Comparison of ENCODE assay signal across 10 mouse cellular contexts in the genomic region with DNA sequence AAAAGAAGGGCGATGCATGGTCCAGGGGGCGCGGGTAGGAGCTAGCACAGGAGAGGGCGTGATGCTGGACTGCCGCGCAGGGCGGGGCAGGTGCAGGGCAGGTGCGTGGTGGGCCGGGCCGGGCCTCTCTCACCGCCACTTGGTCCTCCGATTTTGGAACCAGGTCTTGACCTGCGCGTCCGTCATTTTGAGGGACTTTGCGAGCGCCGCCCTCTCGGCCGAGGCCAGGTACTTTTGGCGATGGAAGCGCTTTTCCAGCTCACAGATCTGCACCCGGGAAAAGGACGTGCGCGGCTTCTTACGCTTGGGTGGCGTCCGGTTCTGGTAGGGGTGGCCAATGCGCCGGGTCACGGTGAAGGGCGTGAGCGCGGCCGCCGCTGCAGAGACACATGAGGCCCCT. TPM values are rescaled to one million over a fixed set of nuclear protein-coding genes. Genes with fewer than 3 reads are reported as not detected.
DNase-seq lines count a peak whose midpoint lies in the region; ATAC-seq and TF ChIP-seq lines count a peak whose summit lies in the region.
"Had no signal": no experiment of that assay in that cellular context is flagged by ENCODE, and none has a peak within 500 bp of the region (broad histone marks: within the 10 kb centered on the region; RNA-seq: fewer than 3 reads in every experiment).

No protein-coding gene starts in this region.

- TF ChIP-seq CTCF in heart, adult 2 months (IDR thresholded peaks at IDR 0.05): peak; percentile 33
- TF ChIP-seq CTCF in E14TG2a.4 (conservative IDR thresholded peaks at IDR 0.05; ENCODE audit: low read length): 0 out of 2 replicates have a peak, but pooled peaks have one; percentile 5

- peaks cover 4% of the 10 kb centered on the region; the same call in 1 of the 2 replicates for H3K9me3 ChIP-seq in heart, embryonic 10.5 days
- H3K9me3 ChIP-seq in E14TG2a.4 (ENCODE audit: low read length): peaks cover 12% of the 10 kb centered on the region
- peaks cover 5% of the 10 kb centered on the region; the same call in 1 of the 2 replicates for H3K9me3 ChIP-seq in hindbrain, embryonic 16.5 days (ENCODE audit: control insufficient read depth, low read length)

- H3K4me3 ChIP-seq in heart, adult 2 months: no peak overlapping the region
- no peak overlapping the region for H3K4me3 ChIP-seq in heart, embryonic 10.5 days
- H3K4me3 ChIP-seq in E14TG2a.4 (replicated peaks; ENCODE audit: low read length): peak overlapping the region; percentile 79
- peak overlapping the region; percentile 43 for H3K4me3 ChIP-seq in hindbrain, embryonic 16.5 days (ENCODE audit: low read length)
- H3K4me3 ChIP-seq: megakaryocyte, embryonic 14.5 days had no signal

- no peak for TF ChIP-seq POLR2A in heart, adult 2 months (IDR thresholded peaks at IDR 0.05; ENCODE audit: insufficient read depth, low read depth, low read length)

- H3K4me1 ChIP-seq in heart, adult 2 months (ENCODE audit: control insufficient read depth, insufficient read depth, low read length): no peaks in the 10 kb centered on the region
- H3K4me1 ChIP-seq in heart, embryonic 10.5 days: peaks cover 25% of the 10 kb centered on the region
- H3K4me1 ChIP-seq in E14TG2a.4 (replicated peaks; ENCODE audit: low read depth, low read length): peaks cover 70% of the 10 kb centered on the region
- H3K4me1 ChIP-seq in hindbrain, embryonic 16.5 days (ENCODE audit: control insufficient read depth, insufficient read depth, low read depth, low read length): peaks cover 9% of the 10 kb centered on the region

- peaks cover 63% of the 10 kb centered on the region for H3K27me3 ChIP-seq in heart, adult 2 months (ENCODE audit: control insufficient read depth, insufficient read depth, low read length)
- H3K27me3 ChIP-seq in heart, embryonic 10.5 days (ENCODE audit: insufficient read depth, poor library complexity, severe bottlenecking): peaks cover 100% of the 10 kb centered on the region
- H3K27me3 ChIP-seq in E14TG2a.4 (ENCODE audit: insufficient read depth, low read length): peaks cover 99% of the 10 kb centered on the region
- H3K27me3 ChIP-seq in hindbrain, embryonic 16.5 days (replicated peaks; ENCODE audit: control insufficient read depth, insufficient read depth, low read length): peaks cover 54% of the 10 kb centered on the region

- intact Hi-C loops in heart, adult 2 months (cut with DNase I): loop anchor here (2.0 kb wide), 1 partner anchor 39 kb away; a partner anchor contains a TSS

- no peak overlapping the region for H3K27ac ChIP-seq in heart, adult 2 months
- no peak overlapping the region for H3K27ac ChIP-seq in heart, embryonic 10.5 days
- peak overlapping the region; percentile 76 for H3K27ac ChIP-seq in hindbrain, embryonic 16.5 days (ENCODE audit: low read depth, low read length)

- ATAC-seq in hindbrain, embryonic 16.5 days: peak; percentile 9; the same call in 1 of the 2 replicates
- no peak for ATAC-seq in frontal cortex, adult (ENCODE audit: low TSS enrichment)

- no peak overlapping the region for H3K9ac ChIP-seq in heart, adult 2 months (ENCODE audit: low read depth, low read length)
- H3K9ac ChIP-seq in hindbrain, embryonic 16.5 days (ENCODE audit: low read depth, low read length): peak overlapping the region; percentile 57

- H3K79me2 ChIP-seq in heart, adult 2 months (replicated peaks; ENCODE audit: control insufficient read depth, insufficient read depth, low read length): no peaks in the 10 kb centered on the region

- no peak for TF ChIP-seq EP300 in heart, adult 2 months (IDR thresholded peaks at IDR 0.05; ENCODE audit: insufficient read depth, low read depth, low read length)

- 4% methylated on average over 37 of the region's 37 CpGs for WGBS in heart, adult 2 months
- WGBS in heart, embryonic 10.5 days: 1% methylated on average over 37 of the region's 37 CpGs
- 2% methylated on average over 33 of the region's 37 CpGs for WGBS in hindbrain, embryonic 16.5 days

- no peaks in the 10 kb centered on the region for H3K36me3 ChIP-seq in heart, adult 2 months (ENCODE audit: control insufficient read depth, insufficient read depth, low read length)
- H3K36me3 ChIP-seq in heart, embryonic 10.5 days: no peaks in the 10 kb centered on the region
- H3K36me3 ChIP-seq in E14TG2a.4 (ENCODE audit: insufficient read depth, low read length): no peaks in the 10 kb centered on the region
- H3K36me3 ChIP-seq in hindbrain, embryonic 16.5 days (ENCODE audit: control insufficient read depth, insufficient read depth, low read length): no peaks in the 10 kb centered on the region

- no peak overlapping the region for H3K4me2 ChIP-seq in hindbrain, embryonic 16.5 days (ENCODE audit: low read length)

- no peak for DNase-seq in heart, adult 2 months
- no peak for DNase-seq in heart, embryonic 10.5 days (ENCODE audit: low spot score)
- peak; percentile 78 to 81 for DNase-seq in cerebellum, postnatal 10 days
- DNase-seq in urinary bladder, postnatal 25 days (ENCODE audit: low spot score): no peak
- no peak for DNase-seq in urinary bladder, postnatal 10 days (ENCODE audit: low spot score)

RNA-seq across cellular contexts. Expression of a gene that starts 1.1 kb away (rescaled TPM):
- total RNA-seq in heart, adult 2 months (2021): not detected
- polyA plus RNA-seq in heart, adult 2 months (2012; rRNA removed): not detected in 2 replicates
- polyA plus RNA-seq in heart, embryonic 10.5 days (2016; fragmentation: Nextera tagmentation; extraction: Ambion mirVana): 0.28 TPM in 1 of 2 replicates, not detected in the other
- 9.1 and 11.5 TPM in 2 replicates for polyA plus RNA-seq in hindbrain, embryonic 16.5 days (2015; fragmentation: Nextera tagmentation; extraction: Ambion mirVana)
- polyA plus RNA-seq: stomach, embryonic 16.5 days had no signal

RNA-seq across cellular contexts. Expression of a gene that starts 39.3 kb away (rescaled TPM):
- 100 to 1,000 TPM; 136 to 161 TPM for total RNA-seq in heart, adult 2 months (2021)
- 57.6 and 101 TPM in 2 replicates for polyA plus RNA-seq in heart, adult 2 months (2012; rRNA removed)
- 705 and 1,033 TPM in 2 replicates for polyA plus RNA-seq in heart, embryonic 10.5 days (2016; fragmentation: Nextera tagmentation; extraction: Ambion mirVana)
- polyA plus RNA-seq in hindbrain, embryonic 16.5 days (2015; fragmentation: Nextera tagmentation; extraction: Ambion mirVana): 351 and 353 TPM in 2 replicates

RNA-seq across cellular contexts. Expression of a gene that starts 55.1 kb away (rescaled TPM):
- total RNA-seq in heart, adult 2 months (2021): 1 to 10 TPM; 3.3 to 4.1 TPM
- 3.0 and 3.7 TPM in 2 replicates for polyA plus RNA-seq in heart, adult 2 months (2012; rRNA removed)
- polyA plus RNA-seq in heart, embryonic 10.5 days (2016; fragmentation: Nextera tagmentation; extraction: Ambion mirVana): 1.1 and 2.6 TPM in 2 replicates
- polyA plus RNA-seq in hindbrain, embryonic 16.5 days (2015; fragmentation: Nextera tagmentation; extraction: Ambion mirVana): 7.2 and 9.0 TPM in 2 replicates

Comparison
In these comparisons a context has a peak if more than half of its experiments do, and no peak if none do; other contexts are left out.
1. DNase-seq: peak in cerebellum, postnatal 10 days (2 of 2); none in heart, adult 2 months (0 of 2), heart, embryonic 10.5 days (single experiment), urinary bladder, postnatal 25 days (single experiment) and urinary bladder, postnatal 10 days (single experiment).
2. H3K4me3 ChIP-seq: peak in E14TG2a.4 (single experiment) and hindbrain, embryonic 16.5 days (single experiment); none in heart, adult 2 months (single experiment) and heart, embryonic 10.5 days (single experiment).